Mouse (Mus musculus) frontal cortex, postnatal 36 days (tissue): ENCODE results near the gene Pxdn.
A peak's percentile ranks its signal among the peaks of the same experiment; 100 is the strongest.

Source experiments
- DNase-seq, 2 experiments: peaks; one replicate each; pipeline ENCODE4 v3.0.0; 2022; ENCODE audit warnings: low spot score in 2 of 2

The Pxdn gene

DNA sequence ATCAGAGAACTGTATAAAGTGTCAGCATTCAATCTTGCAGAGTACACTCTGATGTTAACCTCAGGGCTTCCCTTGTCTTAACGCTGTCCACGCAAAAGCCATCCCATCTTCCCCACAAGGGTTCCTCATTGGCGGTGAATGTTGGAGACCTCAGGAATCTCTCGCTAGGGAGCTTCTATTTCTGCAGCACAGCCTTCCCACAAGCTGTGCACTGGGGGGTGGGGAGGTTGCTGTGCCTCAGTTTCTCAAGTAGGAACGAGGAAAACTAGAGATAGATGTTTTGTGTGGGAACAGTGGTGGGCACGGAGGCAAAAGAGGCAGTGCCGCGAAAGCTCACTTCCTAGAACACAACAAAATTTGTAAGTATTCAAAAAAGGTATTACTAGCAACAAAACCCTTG is at the start of gene Pxdn:
Gene Pxdn (plus strand): TSS at position 301 of the 400 bp plus-strand sequence.
- DNase-seq = no peak

DNA sequence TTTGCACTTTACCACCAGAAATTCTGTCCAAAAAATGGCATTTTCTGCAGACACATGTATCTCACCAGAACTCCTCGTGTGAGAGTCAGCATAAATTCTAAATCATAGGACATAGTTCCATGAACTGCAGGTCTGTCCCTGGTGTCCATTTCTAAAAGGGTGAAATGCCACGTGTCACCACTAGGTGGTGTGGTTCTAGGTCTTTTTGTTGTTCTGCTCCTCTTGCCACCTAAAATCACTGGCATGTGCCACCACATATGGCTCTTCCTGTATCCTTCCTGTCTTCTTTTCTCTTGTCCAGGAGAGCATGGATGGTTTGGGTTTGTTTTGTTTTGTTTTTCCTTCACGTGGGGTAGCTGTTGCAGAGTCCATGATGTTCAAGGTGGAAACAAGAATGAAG is 42.7 kb upstream of the Pxdn start:
- DNase-seq = peak in 1 of 2 experiments; percentile 72

DNA sequence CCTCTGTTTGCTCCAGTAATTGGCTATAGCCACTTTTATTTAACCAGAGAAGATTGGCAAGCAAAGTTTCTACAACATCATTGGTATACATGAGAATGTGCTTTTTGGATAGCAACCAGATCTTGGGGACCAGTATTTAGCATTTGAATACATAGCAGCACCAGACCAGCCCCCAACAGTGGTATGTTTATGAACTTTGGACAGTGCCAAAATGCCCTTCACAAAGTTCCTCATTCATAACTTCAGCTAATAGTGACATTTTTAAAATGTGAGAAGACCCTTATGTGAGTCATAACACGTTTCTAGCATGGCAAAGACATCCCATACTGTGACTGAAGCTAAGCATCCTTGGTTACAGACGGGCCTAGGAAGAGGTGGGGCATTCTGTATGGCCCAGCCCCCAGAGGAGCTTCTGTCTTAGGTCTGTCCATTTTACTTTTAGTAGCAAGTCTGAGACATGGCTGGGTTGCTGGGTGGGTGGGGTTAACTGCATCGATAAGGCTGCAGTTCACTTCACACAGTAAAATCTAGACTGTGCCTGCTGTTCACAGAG is 39.8 kb upstream of the Pxdn start:
- DNase-seq = no peak

DNA sequence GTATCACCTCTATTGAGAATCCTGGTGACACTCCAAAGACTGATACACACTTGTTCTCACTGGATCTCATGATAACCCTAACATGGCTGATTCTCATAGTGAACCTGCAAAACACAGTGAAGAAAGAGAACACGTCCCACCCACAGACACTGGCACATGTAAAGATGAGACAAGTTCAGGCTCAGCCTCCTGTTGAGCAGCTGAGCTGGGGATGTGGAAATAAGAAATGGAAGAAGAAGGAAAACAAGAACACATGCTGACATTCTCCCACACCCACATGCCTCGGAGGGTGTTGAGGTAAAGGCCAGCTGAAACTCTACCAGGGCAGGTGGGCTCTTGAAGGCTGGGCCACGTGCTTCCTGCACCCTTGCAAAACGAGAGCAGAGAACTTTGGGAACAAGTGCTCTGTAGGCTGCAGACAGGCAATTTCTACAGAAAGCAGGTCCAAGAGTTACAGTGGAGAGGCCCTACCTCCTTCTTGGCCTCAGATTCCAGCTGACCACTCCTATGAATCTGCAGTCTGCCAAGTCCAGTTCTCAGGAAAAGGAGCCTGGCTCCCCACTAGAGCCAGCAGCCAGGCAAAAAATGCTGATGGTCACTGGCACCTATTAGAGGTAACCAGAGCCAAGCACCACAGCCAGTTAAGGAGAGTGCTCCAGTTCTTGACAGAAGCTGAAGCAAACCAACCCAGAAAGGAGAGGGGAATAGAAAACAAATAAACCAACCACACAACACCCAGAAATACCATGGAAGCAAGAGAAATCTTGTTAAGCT is 33.1 kb upstream of the Pxdn start:
- DNase-seq = peak in 1 of 2 experiments; percentile 49

- DNase-seq = peak in 1 of 2 experiments; percentile 63
Observed at GRCm38 (mm10) chr12:29907056-29907455, 30.4 kb upstream of the Pxdn start.

DNA sequence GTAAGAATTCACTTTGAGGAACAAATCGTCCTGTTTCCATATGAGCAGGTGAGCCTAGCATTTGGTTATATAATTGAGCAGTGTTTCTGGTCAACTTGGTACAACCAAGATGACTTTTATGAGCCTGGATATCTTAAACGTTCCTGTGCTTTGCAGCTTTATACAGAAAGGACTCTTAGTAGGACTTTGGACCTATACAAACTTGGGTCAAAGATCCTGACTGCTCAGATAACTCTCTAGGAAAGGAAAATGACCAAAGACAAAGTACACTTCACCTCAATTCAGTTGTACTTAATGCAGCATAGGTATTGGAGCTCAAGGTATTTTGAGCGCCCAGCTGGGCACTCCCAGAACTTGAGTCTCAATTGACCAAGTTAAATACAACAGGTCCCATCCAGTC is 21.3 kb upstream of the Pxdn start:
- DNase-seq = no peak

- DNase-seq = no peak
Observed at GRCm38 (mm10) chr12:29916807-29917206, 20.6 kb upstream of the Pxdn start.

- no peak for DNase-seq
Observed at GRCm38 (mm10) chr12:29920298-29920697, 17.1 kb upstream of the Pxdn start.

DNA sequence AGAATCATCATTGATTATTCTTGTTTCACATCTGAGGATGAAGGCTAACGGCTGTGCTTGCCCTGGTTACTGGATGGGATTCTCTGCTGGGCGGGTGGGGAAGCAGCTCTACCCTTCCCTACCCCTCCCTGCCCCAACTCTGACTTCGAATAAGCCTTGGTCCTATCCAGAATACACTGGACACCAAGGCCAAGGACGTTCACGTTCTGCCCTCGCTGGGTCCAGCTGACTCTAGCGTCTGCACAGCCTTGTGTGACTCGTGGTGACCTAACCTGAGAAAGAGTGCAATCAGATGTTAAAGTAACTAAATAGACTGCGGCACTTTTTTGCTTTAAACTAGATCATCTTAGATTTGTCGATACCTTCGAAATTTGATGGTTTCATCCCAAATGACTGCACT is 15.9 kb upstream of the Pxdn start:
- DNase-seq = no peak

- DNase-seq = peak; percentile 41 to 65
Observed at GRCm38 (mm10) chr12:29926896-29927295, 10.5 kb upstream of the Pxdn start.

- DNase-seq = no peak
Observed at GRCm38 (mm10) chr12:29930591-29930990, 6.8 kb upstream of the Pxdn start.

DNA sequence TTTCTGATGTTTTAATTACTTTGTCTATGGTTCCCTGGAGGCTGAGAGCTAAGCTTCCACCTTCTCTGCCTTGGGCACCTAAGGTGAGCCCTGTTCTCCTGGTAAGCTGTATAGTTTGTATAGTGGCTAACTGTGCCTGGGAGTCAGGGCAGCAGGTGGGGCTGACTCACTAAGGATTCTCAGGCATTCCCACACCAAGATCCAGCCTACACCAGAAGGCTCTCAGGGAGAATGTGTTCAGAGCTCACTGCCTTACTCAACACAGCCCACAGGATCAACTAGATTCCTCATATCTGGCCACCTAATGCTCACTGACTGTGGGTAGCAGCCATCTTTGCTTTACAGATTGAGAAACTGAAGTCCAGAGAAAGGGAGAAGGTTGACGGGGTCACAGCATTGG is 4.5 kb upstream of the Pxdn start:
- DNase-seq = peak in 1 of 2 experiments; percentile 32

GRCm38 (mm10) chr12:29933501-29933900 is 3.9 kb upstream of the Pxdn start:
- DNase-seq = no peak

DNA sequence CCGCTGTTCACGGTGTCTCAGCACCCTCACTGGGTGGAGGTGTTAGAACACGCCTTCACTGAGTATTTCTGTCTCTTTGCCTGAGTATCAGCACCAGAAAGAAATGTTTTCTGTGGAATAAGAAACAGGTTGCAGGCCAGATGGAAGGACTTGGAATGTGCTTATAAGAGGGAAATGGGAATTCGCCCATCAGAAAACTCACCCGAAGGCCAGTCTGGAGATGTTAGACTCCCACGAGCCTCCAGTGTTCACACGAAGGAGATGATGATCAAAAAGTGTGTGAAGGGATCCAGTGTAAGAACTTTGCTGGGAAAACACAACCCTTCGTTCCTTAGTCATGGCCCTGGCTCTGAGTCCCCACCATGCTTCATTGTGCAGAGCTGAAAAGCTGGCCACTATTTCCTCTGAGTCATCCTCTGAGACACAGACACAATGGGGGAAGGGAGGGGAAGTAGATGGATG is 3.3 kb upstream of the Pxdn start:
- DNase-seq = peak; percentile 61 to 83

DNA sequence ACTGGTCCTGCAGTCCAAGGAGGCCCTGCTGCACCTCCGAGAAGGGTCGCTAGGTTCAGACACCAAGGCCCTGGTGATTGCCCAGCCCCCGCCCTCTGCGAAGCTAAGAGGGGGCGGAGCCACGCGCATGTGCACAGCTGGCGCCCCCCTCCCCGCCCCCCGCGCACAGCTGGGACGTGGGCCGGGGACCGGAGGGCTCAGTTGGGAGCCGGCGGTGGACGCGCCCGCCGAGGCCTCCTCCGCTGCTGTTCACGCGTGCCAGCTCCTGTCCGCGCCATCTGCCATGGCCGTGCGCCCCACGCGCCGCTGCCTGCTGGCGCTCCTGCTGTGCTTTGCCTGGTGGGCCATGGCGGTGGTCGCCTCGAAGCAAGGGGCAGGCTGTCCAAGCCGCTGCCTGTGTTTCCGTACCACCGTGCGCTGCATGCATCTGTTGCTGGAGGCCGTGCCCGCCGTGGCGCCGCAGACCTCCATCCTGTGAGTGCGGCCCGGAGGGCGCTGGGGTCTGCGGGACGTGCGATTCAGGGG is 505 bp downstream of the Pxdn start:
- DNase-seq = peak; percentile 62 to 73

GRCm38 (mm10) chr12:29938376-29939041 is 1.1 kb downstream of the Pxdn start:
- peak; percentile 46 to 66 for DNase-seq

DNA sequence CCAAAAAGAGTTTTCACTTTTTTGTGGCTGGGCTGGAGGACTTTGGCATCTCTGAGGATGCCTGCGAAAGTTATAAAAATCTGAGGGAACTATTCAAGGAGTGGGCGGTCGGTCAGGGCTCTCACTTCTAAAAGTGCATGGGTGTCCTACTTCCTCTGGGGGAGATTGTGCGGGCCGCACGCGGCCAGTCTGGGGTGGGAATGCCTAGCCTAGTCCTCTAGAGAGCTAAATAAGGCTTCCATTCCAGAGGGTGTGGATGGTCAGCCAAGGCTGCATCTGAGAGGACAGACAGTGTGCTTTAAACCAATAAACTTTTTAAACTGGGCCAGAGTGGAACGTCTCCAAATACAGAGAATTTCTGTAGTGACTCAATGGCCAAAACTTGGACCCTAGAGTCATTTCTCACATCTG is 1.9 kb downstream of the Pxdn start:
- DNase-seq = no peak

GRCm38 (mm10) chr12:29942435-29942834 is 5.0 kb downstream of the Pxdn start:
- no peak for DNase-seq

- no peak for DNase-seq
Observed at GRCm38 (mm10) chr12:29944650-29945049, 7.2 kb downstream of the Pxdn start.

- no peak for DNase-seq
Observed at GRCm38 (mm10) chr12:29945182-29945743, 7.9 kb downstream of the Pxdn start.

GRCm38 (mm10) chr12:29951043-29951442 is 13.6 kb downstream of the Pxdn start:
- no peak for DNase-seq

GRCm38 (mm10) chr12:29951485-29951884 is 14.1 kb downstream of the Pxdn start:
- no peak for DNase-seq
